Mouse (Mus musculus) cerebellum, adult (tissue): ENCODE measurements around the gene H2al2c.
"Not testable (repeated sequence)": the region's sequence is repeated elsewhere in the genome, so short reads cannot be mapped to it uniquely, and the experiment has no call there.

Source experiments
- ATAC-seq: cut with Nextera tagmentation; 2 replicates; pipeline ENCODE4 v1.9.2; 2017; ENCODE audit warnings: mild to moderate bottlenecking, moderate library complexity, mixed read lengths; ENCODE audit not compliant: insufficient number of reproducible peaks, low FRiP score, low TSS enrichment

H2al2c gene

DNA sequence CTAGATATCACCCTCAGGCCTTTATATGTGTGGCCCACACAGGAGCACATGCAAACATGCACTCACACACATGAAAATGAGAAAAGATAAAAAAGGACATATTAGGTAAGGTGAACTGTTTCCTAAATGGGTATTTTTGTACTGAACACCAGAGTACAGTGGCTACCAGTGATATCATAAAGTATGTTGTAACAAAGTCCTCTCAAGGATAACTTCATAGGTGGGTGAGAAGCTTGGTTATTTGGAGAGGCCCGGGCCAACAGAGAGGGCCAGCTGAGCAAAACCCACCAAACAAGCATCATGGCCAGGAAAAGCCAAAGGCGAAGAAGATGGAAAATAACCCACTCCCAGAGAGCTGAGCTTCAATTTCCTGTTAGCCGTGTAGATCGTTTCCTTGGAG is at the start of gene H2al2c:
Gene H2al2c (plus strand): TSS at position 301 of the 400 bp plus-strand sequence.
- not testable (repeated sequence) for ATAC-seq
